8 mouse cellular contexts compared by ENCODE assay signal in the genomic region with DNA sequence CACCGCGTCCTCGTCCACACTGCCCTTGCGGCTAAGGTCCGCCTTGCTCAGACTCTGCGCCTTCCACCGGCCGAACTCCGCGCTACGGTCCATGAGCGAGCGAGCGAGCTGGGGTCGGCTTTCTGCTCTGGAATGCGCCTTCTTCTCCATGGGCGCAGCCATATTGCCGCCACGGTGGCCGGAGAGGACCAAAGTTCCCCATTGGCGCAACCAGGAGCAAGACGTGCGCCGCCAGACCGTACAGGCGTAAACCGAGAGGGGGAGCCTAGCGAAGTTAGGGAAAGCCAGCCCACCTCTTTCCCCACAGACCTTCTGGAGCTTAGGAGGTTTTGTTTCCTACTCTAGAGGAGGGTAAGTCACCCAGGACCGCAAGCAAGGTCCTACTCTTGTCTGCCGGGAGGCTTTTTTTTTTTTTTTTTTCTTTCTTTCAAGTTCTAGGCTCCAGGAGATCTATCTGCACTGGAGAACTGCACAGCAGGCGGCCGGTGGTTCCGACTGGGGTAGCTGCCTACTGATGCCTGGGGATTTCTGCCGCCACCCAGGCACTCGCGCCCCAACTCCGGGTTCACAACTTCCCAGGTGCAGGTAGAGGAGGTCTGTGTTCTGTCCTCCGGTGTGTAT. TPM values are rescaled to one million over a fixed set of nuclear protein-coding genes. Genes with fewer than 3 reads are reported as not detected.
DNase-seq lines count a peak whose midpoint lies in the region; ATAC-seq and TF ChIP-seq lines count a peak whose summit lies in the region.

A gene (minus strand): TSS at position 171 of the 621 bp plus-strand sequence.

- H3K36me3 ChIP-seq in hindbrain, embryonic 13.5 days: peaks cover 20% of the 10 kb centered on the region

- H3K4me1 ChIP-seq in hindbrain, embryonic 13.5 days (replicated peaks): peaks cover 10% of the 10 kb centered on the region

- H3K9me3 ChIP-seq in hindbrain, embryonic 13.5 days: no peaks in the 10 kb centered on the region

- CTCF ChIA-PET in Patski (lab: Charles Lee): interaction anchor here (0.9 to 2.3 kb wide), 12 partner anchors 9 to 542 kb away, joined by 3 to 19 read pairs (median 4); a partner anchor contains a TSS

- POLR2A ChIA-PET in Patski (lab: Charles Lee): interaction anchor here (0.6 kb wide), 2 partner anchors 71 to 1149 kb away, joined by 3 to 5 read pairs; no protein-coding TSS in a partner anchor

- peak within 1 kb of the TSS; percentile 79 for H3K4me3 ChIP-seq in hindbrain, embryonic 13.5 days

- peak; percentile 93 for DNase-seq in Patski (ENCODE audit: low read depth, low spot score)
- peak; percentile 99 for DNase-seq in cerebellum, postnatal 14 days
- DNase-seq in frontal cortex, postnatal 14 days (ENCODE audit: low spot score in 2 of 2): peak; percentile 92 to 96
- peak; percentile 97 to 99 for DNase-seq in layer of hippocampus, postnatal 25 days (ENCODE audit: extremely low spot score in 1 of 2, low spot score in 1 of 2)
- DNase-seq in lung, postnatal 25 days (ENCODE audit: low spot score): peak; percentile 97
- DNase-seq in retina, embryonic 14.5 days (ENCODE audit: low spot score): peak; percentile 96
- DNase-seq in thymus, postnatal 4 days: peak; percentile 99

- H3K27me3 ChIP-seq in Patski: no peaks in the 10 kb centered on the region
- H3K27me3 ChIP-seq in hindbrain, embryonic 13.5 days: no peaks in the 10 kb centered on the region

- ATAC-seq in Patski: peak; percentile 98
- peak; percentile 98 for ATAC-seq in hindbrain, embryonic 13.5 days (ENCODE audit: low FRiP score)

- in situ Hi-C loops in Patski (cut with MboI; ENCODE audit: low pct_unique_long_range_greater_than_20kb): loop anchor here (10.0 kb wide), 1 partner anchor 498 kb away; a partner anchor contains a TSS

- WGBS in hindbrain, embryonic 13.5 days: under 1% methylated on average over 38 of the region's 38 CpGs

- H3K9ac ChIP-seq in hindbrain, embryonic 13.5 days: peak within 1 kb of the TSS; percentile 86

- H3K27ac ChIP-seq in hindbrain, embryonic 13.5 days: peak within 1 kb of the TSS; percentile 96

- no peak for TF ChIP-seq CTCF in Patski (IDR thresholded peaks at IDR 0.05)

- peak within 1 kb of the TSS; percentile 69 for H3K4me2 ChIP-seq in hindbrain, embryonic 13.5 days

RNA-seq across cellular contexts. Expression of the gene that starts here (rescaled TPM):
- 7.9 TPM for polyA plus RNA-seq in Patski (2021)
- polyA plus RNA-seq in hindbrain, embryonic 13.5 days (2015; fragmentation: Nextera tagmentation; extraction: Ambion mirVana): 10.3 and 13.5 TPM in 2 replicates
- total RNA-seq in layer of hippocampus, postnatal 25 days (2021): 10 to 100 TPM; 12.8 to 14.3 TPM

Comparison
In these comparisons a context has a peak if more than half of its experiments do, and no peak if none do; other contexts are left out.
1. Peak in every context shown above with its lines: DNase-seq, ATAC-seq, H3K4me3 ChIP-seq and H3K27ac ChIP-seq.